Mouse (Mus musculus): ENCODE results near the gene Naa40.

GRCm38 (mm10) chr19:7200427-7200826, 40.6 kb downstream of the Naa40 start:
- TF ChIP-seq CTCF (IDR thresholded peaks at IDR 0.05) (no peak), EP300 (IDR thresholded peaks at IDR 0.05; ENCODE audit: insufficient read depth, low read depth, low read length) (no peak), POLR2A (IDR thresholded peaks at IDR 0.05; ENCODE audit: insufficient read depth, low read depth, low read length) (no peak)

All from heart, adult 2 months (tissue).